8 mouse cellular contexts compared by ENCODE assay signal in genomic region chr3:152339862-152340557, GRCm38 (mm10). TPM values are rescaled to one million over a fixed set of nuclear protein-coding genes. Genes with fewer than 3 reads are reported as not detected.
DNase-seq lines count a peak whose midpoint lies in the region; ATAC-seq and TF ChIP-seq lines count a peak whose summit lies in the region.

TSS of gene Miga1 (minus strand) at chr3:152340407.

- 2% methylated on average over 54 of the region's 54 CpGs for WGBS in forebrain, embryonic 16.5 days
- WGBS in liver, embryonic 16.5 days (ENCODE audit: insufficient replicate concordance): 1% methylated on average over 53 of the region's 54 CpGs
- 3% methylated on average over 54 of the region's 54 CpGs for WGBS in neural tube, embryonic 13.5 days
- 2% methylated on average over 54 of the region's 54 CpGs for WGBS in stomach, postnatal 0 days

- H3K4me2 ChIP-seq in forebrain, embryonic 16.5 days (ENCODE audit: low read length): peak within 1 kb of the TSS; percentile 53
- peak within 1 kb of the TSS; percentile 90 for H3K4me2 ChIP-seq in liver, embryonic 16.5 days (ENCODE audit: low read depth, low read length)
- H3K4me2 ChIP-seq in neural tube, embryonic 13.5 days: peak within 1 kb of the TSS; percentile 57
- H3K4me2 ChIP-seq in stomach, postnatal 0 days (replicated peaks; ENCODE audit: low read depth): peak within 1 kb of the TSS; percentile 87

- TF ChIP-seq CTCF in ES-Bruce4 (IDR thresholded peaks at IDR 0.05; ENCODE audit: low read depth, low read length): no peak
- TF ChIP-seq CTCF in stomach, postnatal 0 days (IDR thresholded peaks at IDR 0.05; ENCODE audit: low read depth): no peak

- no peak for TF ChIP-seq EP300 in ES-Bruce4 (IDR thresholded peaks at IDR 0.05; ENCODE audit: insufficient read depth, low read depth, low read length)
- TF ChIP-seq EP300 in stomach, postnatal 0 days (optimal IDR thresholded peaks at IDR 0.05): no peak

- H3K27me3 ChIP-seq in ES-Bruce4 (ENCODE audit: control insufficient read depth, insufficient read depth, low read length, poor library complexity, severe bottlenecking): no peaks in the 10 kb centered on the region
- no peaks in the 10 kb centered on the region for H3K27me3 ChIP-seq in forebrain, embryonic 16.5 days (replicated peaks; ENCODE audit: control insufficient read depth, insufficient read depth, low read length)
- no peaks in the 10 kb centered on the region for H3K27me3 ChIP-seq in liver, embryonic 16.5 days (ENCODE audit: control insufficient read depth, insufficient read depth, low read depth, low read length)
- H3K27me3 ChIP-seq in neural tube, embryonic 13.5 days: no peaks in the 10 kb centered on the region
- no peaks in the 10 kb centered on the region for H3K27me3 ChIP-seq in stomach, postnatal 0 days (ENCODE audit: control insufficient read depth, insufficient read depth, low read length)

- H3K27ac ChIP-seq in ES-Bruce4 (ENCODE audit: insufficient read depth, low read length): no peak within 1 kb of the TSS
- H3K27ac ChIP-seq in forebrain, embryonic 16.5 days (ENCODE audit: low read length): peak within 1 kb of the TSS; percentile 38
- H3K27ac ChIP-seq in liver, embryonic 16.5 days (ENCODE audit: low read length): peak within 1 kb of the TSS; percentile 42; the same call in 1 of the 2 replicates
- peak within 1 kb of the TSS; percentile 77 for H3K27ac ChIP-seq in neural tube, embryonic 13.5 days (replicated peaks)
- H3K27ac ChIP-seq in stomach, postnatal 0 days (replicated peaks): peak within 1 kb of the TSS; percentile 71

- peaks cover 4% of the 10 kb centered on the region for H3K4me1 ChIP-seq in ES-Bruce4 (ENCODE audit: control insufficient read depth, insufficient read depth, low read length)
- peaks cover 5% of the 10 kb centered on the region; the same call in 1 of the 2 replicates for H3K4me1 ChIP-seq in forebrain, embryonic 16.5 days (replicated peaks; ENCODE audit: control insufficient read depth, insufficient read depth, low read length)
- H3K4me1 ChIP-seq in liver, embryonic 16.5 days (ENCODE audit: control insufficient read depth, low read depth, low read length): peaks cover 10% of the 10 kb centered on the region
- H3K4me1 ChIP-seq in neural tube, embryonic 13.5 days (replicated peaks): peaks cover 12% of the 10 kb centered on the region
- no peaks in the 10 kb centered on the region for H3K4me1 ChIP-seq in stomach, postnatal 0 days (replicated peaks; ENCODE audit: control insufficient read depth, insufficient read depth)

- TF ChIP-seq POLR2A in ES-Bruce4 (IDR thresholded peaks at IDR 0.05; ENCODE audit: insufficient read depth, low read length): no peak

- intact Hi-C loops in heart, postnatal 14 days (cut with DNase I): no loop called here

- H3K9ac ChIP-seq in ES-Bruce4 (ENCODE audit: low read depth, poor library complexity, severe bottlenecking): peak within 1 kb of the TSS; percentile 99
- peak within 1 kb of the TSS; percentile 82 for H3K9ac ChIP-seq in forebrain, embryonic 16.5 days (replicated peaks; ENCODE audit: low read depth, low read length)
- H3K9ac ChIP-seq in liver, embryonic 16.5 days (ENCODE audit: low read depth, low read length): peak within 1 kb of the TSS; percentile 82
- peak within 1 kb of the TSS; percentile 76 for H3K9ac ChIP-seq in neural tube, embryonic 13.5 days
- H3K9ac ChIP-seq in stomach, postnatal 0 days (ENCODE audit: low read length): peak within 1 kb of the TSS; percentile 80

- H3K9me3 ChIP-seq in ES-Bruce4 (replicated peaks; ENCODE audit: control insufficient read depth, insufficient read depth, low read length, poor library complexity, severe bottlenecking): no peaks in the 10 kb centered on the region
- no peaks in the 10 kb centered on the region for H3K9me3 ChIP-seq in forebrain, embryonic 16.5 days (ENCODE audit: control insufficient read depth, low read length)
- no peaks in the 10 kb centered on the region for H3K9me3 ChIP-seq in liver, embryonic 16.5 days (replicated peaks; ENCODE audit: control insufficient read depth, low read length)
- H3K9me3 ChIP-seq in neural tube, embryonic 13.5 days: no peaks in the 10 kb centered on the region
- H3K9me3 ChIP-seq in stomach, postnatal 0 days (ENCODE audit: control insufficient read depth, low read length): no peaks in the 10 kb centered on the region

- peaks cover 11% of the 10 kb centered on the region for H3K36me3 ChIP-seq in ES-Bruce4 (ENCODE audit: control insufficient read depth, insufficient read depth, low read length, poor library complexity, severe bottlenecking)
- H3K36me3 ChIP-seq in forebrain, embryonic 16.5 days (ENCODE audit: control insufficient read depth, insufficient read depth): peaks cover 9% of the 10 kb centered on the region; the same call in 1 of the 2 replicates
- peaks cover 2% of the 10 kb centered on the region; the same call in 1 of the 2 replicates for H3K36me3 ChIP-seq in liver, embryonic 16.5 days (ENCODE audit: control insufficient read depth, insufficient read depth)
- H3K36me3 ChIP-seq in neural tube, embryonic 13.5 days: peaks cover 27% of the 10 kb centered on the region
- no peaks in the 10 kb centered on the region for H3K36me3 ChIP-seq in stomach, postnatal 0 days (ENCODE audit: control insufficient read depth, insufficient read depth, low read length)

- H3K4me3 ChIP-seq in ES-Bruce4 (ENCODE audit: low read depth, low read length): peak within 1 kb of the TSS; percentile 98
- H3K4me3 ChIP-seq in forebrain, embryonic 16.5 days (replicated peaks; ENCODE audit: low read length): peak within 1 kb of the TSS; percentile 79
- H3K4me3 ChIP-seq in liver, embryonic 16.5 days (ENCODE audit: low read depth, low read length): peak within 1 kb of the TSS; percentile 84
- peak within 1 kb of the TSS; percentile 69 for H3K4me3 ChIP-seq in neural tube, embryonic 13.5 days
- H3K4me3 ChIP-seq in stomach, postnatal 0 days (ENCODE audit: low read depth, low read length): peak within 1 kb of the TSS; percentile 80

- DNase-seq in cerebellum, adult 18-20 months: peak; percentile 89 to 91
- DNase-seq in heart, postnatal 14 days: peak; percentile 65 to 73
- peak; percentile 82 for DNase-seq in layer of hippocampus, adult 11-12 months (ENCODE audit: low spot score)
- peak; percentile 68 for DNase-seq in stomach, postnatal 0 days (ENCODE audit: low spot score)

- ATAC-seq in forebrain, embryonic 16.5 days: peak; percentile 98
- peak; percentile 78 for ATAC-seq in liver, embryonic 16.5 days (ENCODE audit: low read depth)
- peak; percentile 95 for ATAC-seq in neural tube, embryonic 13.5 days (ENCODE audit: low read depth)
- peak; percentile 84 for ATAC-seq in stomach, postnatal 0 days (ENCODE audit: low FRiP score, low TSS enrichment)

RNA-seq across cellular contexts. Expression of gene Miga1, which starts in this region (rescaled TPM):
- 48.7 and 50.7 TPM in 2 replicates for polyA plus RNA-seq in ES-Bruce4 (2011; ENCODE audit: insufficient read depth, insufficient read length, low read depth, missing spikeins)
- polyA plus RNA-seq in forebrain, embryonic 16.5 days (2015; fragmentation: Nextera tagmentation; extraction: Ambion mirVana): 22.6 and 24.7 TPM in 2 replicates
- 10 to 100 TPM; 10.8 to 12.4 TPM for total RNA-seq in heart, postnatal 14 days (2021)
- 3.8 and 4.3 TPM in 2 replicates for polyA plus RNA-seq in liver, embryonic 16.5 days (2015; fragmentation: Nextera tagmentation; extraction: Ambion mirVana)
- 17.2 and 20.3 TPM in 2 replicates for polyA plus RNA-seq in neural tube, embryonic 13.5 days (2015; fragmentation: Nextera tagmentation; extraction: Ambion mirVana)
- polyA plus RNA-seq in stomach, postnatal 0 days (2015; fragmentation: Nextera tagmentation; extraction: Ambion mirVana): 3.5 and 3.6 TPM in 2 replicates
